Mouse (Mus musculus): ENCODE data around the gene Pira2. TPM values are rescaled to one million over a fixed set of nuclear protein-coding genes. Genes with fewer than 3 reads are reported as not detected.
"Not testable (repeated sequence)": the region's sequence is repeated elsewhere in the genome, so short reads cannot be mapped to it uniquely, and the experiment has no call there.

Pira2 gene
- 0.50 and 0.58 TPM in 2 replicates for polyA plus RNA-seq (2014; fragmentation: Nextera tagmentation; extraction: Ambion mirVana)

GRCm38 (mm10) chr7:3844951-3845350 is at the start of gene Pira2:
Pira2 (minus strand) TSS chr7:3845051.
- WGBS, result no CpG with 5 or more reads among the region's 2 CpGs
- not testable (repeated sequence) for ATAC-seq (ENCODE audit: insufficient read depth); H3K9me3 ChIP-seq (ENCODE audit: low read depth, low read length); H3K4me2 ChIP-seq; H3K4me3 ChIP-seq (ENCODE audit: low read depth, low read length); H3K9ac ChIP-seq; DNase-seq; H3K27me3 ChIP-seq (ENCODE audit: insufficient read depth, low read length); H3K4me1 ChIP-seq (ENCODE audit: insufficient read depth); H3K36me3 ChIP-seq (ENCODE audit: insufficient read depth); H3K27ac ChIP-seq (ENCODE audit: low read depth)

GRCm38 (mm10) chr7:3875032-3875431 is 30.2 kb upstream of the Pira2 start:
- H3K4me3 ChIP-seq (ENCODE audit: low read depth, low read length); H3K9me3 ChIP-seq (ENCODE audit: low read depth, low read length); H3K4me1 ChIP-seq (ENCODE audit: insufficient read depth); H3K27ac ChIP-seq (ENCODE audit: low read depth); H3K9ac ChIP-seq; H3K27me3 ChIP-seq (ENCODE audit: insufficient read depth, low read length); ATAC-seq (ENCODE audit: insufficient read depth); H3K36me3 ChIP-seq (ENCODE audit: insufficient read depth); DNase-seq; H3K4me2 ChIP-seq: not testable (repeated sequence)
- WGBS, result no CpG with 5 or more reads among the region's 1 CpGs

- not testable (repeated sequence) for DNase-seq, H3K4me2 ChIP-seq
- no CpG with 5 or more reads among the region's 1 CpGs for whole genome bisulfite sequencing
Observed at GRCm38 (mm10) chr7:3837854-3838253, 7.0 kb downstream of the Pira2 start.

GRCm38 (mm10) chr7:3830633-3831032 is 14.2 kb downstream of the Pira2 start:
- H3K4me3 ChIP-seq (ENCODE audit: low read depth, low read length); H3K27ac ChIP-seq (ENCODE audit: low read depth); DNase-seq; H3K9me3 ChIP-seq (ENCODE audit: low read depth, low read length); H3K4me1 ChIP-seq (ENCODE audit: insufficient read depth); H3K36me3 ChIP-seq (ENCODE audit: insufficient read depth); ATAC-seq (ENCODE audit: insufficient read depth); H3K4me2 ChIP-seq; H3K27me3 ChIP-seq (ENCODE audit: insufficient read depth, low read length); H3K9ac ChIP-seq: not testable (repeated sequence)

More at GRCm38 (mm10) chr7:3837854-3838253, 7.0 kb downstream of the Pira2 start:
- H3K4me1 ChIP-seq (ENCODE audit: insufficient read depth); H3K9me3 ChIP-seq (ENCODE audit: low read depth, low read length); ATAC-seq (ENCODE audit: insufficient read depth); H3K36me3 ChIP-seq (ENCODE audit: insufficient read depth); H3K27me3 ChIP-seq (ENCODE audit: insufficient read depth, low read length); H3K27ac ChIP-seq (ENCODE audit: low read depth); H3K9ac ChIP-seq; H3K4me3 ChIP-seq (ENCODE audit: low read depth, low read length): not testable (repeated sequence)

- WGBS, result 70% methylated on average over 1 of the region's 3 CpGs
- not testable (repeated sequence) for DNase-seq; H3K4me1 ChIP-seq (ENCODE audit: insufficient read depth); H3K4me2 ChIP-seq; H3K27ac ChIP-seq (ENCODE audit: low read depth); H3K9me3 ChIP-seq (ENCODE audit: low read depth, low read length); H3K27me3 ChIP-seq (ENCODE audit: insufficient read depth, low read length); H3K4me3 ChIP-seq (ENCODE audit: low read depth, low read length); ATAC-seq (ENCODE audit: insufficient read depth); H3K36me3 ChIP-seq (ENCODE audit: insufficient read depth); H3K9ac ChIP-seq
Observed at GRCm38 (mm10) chr7:3825599-3825998, 19.3 kb downstream of the Pira2 start, which contains the start of gene Gm15448. Gm15448 (minus strand) TSS chr7:3825687.

- not testable (repeated sequence) for H3K27me3 ChIP-seq (ENCODE audit: insufficient read depth, low read length); H3K9ac ChIP-seq; H3K4me2 ChIP-seq; H3K4me1 ChIP-seq (ENCODE audit: insufficient read depth); DNase-seq; ATAC-seq (ENCODE audit: insufficient read depth); H3K36me3 ChIP-seq (ENCODE audit: insufficient read depth); H3K9me3 ChIP-seq (ENCODE audit: low read depth, low read length); H3K27ac ChIP-seq (ENCODE audit: low read depth); H3K4me3 ChIP-seq (ENCODE audit: low read depth, low read length)
Observed at GRCm38 (mm10) chr7:3811912-3812311, 32.9 kb downstream of the Pira2 start.

DNA sequence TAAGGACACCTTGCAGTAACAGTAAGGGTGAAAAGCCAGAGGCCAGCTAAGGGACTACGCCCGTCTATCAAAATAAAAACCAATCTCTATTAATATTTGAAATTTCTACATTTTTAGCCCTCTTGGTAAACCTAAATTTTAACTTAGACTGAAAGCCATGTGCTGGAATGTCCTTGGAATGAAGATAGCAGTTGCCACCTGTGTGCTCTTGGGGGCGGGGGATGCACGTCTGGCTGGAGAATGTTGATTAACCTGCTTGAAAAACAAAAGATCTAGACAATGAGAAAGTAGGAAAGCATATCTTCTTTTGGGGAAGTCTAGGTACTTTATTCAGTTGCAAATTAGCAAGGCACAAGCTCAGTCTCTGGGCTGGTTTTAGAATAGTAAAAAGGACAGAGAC is 41.9 kb downstream of the Pira2 start:
- H3K27ac ChIP-seq (ENCODE audit: low read depth); H3K4me3 ChIP-seq (ENCODE audit: low read depth, low read length); H3K4me1 ChIP-seq (ENCODE audit: insufficient read depth); H3K36me3 ChIP-seq (ENCODE audit: insufficient read depth); H3K27me3 ChIP-seq (ENCODE audit: insufficient read depth, low read length); ATAC-seq (ENCODE audit: insufficient read depth); H3K9me3 ChIP-seq (ENCODE audit: low read depth, low read length); DNase-seq; H3K9ac ChIP-seq; H3K4me2 ChIP-seq: not testable (repeated sequence)
- 79% methylated on average over 4 of the region's 4 CpGs for WGBS

DNA sequence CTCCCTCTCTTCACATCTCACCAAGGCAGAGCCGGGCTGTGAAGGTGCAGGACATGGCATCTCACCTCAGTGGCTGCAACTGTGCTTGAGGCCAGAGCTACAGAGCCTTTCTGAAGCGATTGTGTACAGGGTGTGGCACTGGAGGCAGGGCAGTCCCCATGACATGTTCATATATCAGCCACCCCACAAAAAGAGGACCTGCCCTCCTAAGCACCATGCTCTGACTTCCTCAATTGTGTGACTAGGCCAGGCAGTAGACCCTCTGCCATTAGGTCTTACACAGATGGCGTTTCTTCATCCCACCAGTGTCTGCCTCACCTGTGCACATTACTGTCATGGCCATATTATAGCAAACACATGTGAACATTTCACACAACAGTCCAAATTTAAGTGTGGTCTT is 44.9 kb downstream of the Pira2 start:
- not testable (repeated sequence) for DNase-seq

DNA sequence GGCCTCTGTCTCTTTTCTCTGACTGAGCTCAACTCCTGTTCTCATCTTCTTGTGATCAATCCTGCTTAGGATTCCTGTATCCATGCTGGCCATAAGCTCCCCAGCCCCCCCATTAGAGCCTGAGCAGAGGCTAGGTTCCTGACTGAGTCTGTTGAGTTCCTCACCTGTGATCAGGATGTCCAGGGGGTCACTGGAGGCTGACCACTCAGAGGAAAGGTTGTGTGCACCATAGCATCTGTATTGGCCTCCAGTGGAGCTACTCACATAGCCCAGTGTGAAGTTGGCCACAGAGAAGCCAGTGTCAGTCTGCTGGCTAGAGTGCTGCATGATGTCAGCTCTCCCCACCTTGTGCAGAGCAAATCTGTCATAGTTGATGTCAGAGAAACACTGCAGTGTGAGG is 48.6 kb downstream of the Pira2 start:
- H3K27me3 ChIP-seq (ENCODE audit: insufficient read depth, low read length); H3K4me1 ChIP-seq (ENCODE audit: insufficient read depth); H3K9ac ChIP-seq; H3K4me3 ChIP-seq (ENCODE audit: low read depth, low read length); H3K36me3 ChIP-seq (ENCODE audit: insufficient read depth); ATAC-seq (ENCODE audit: insufficient read depth); H3K27ac ChIP-seq (ENCODE audit: low read depth); DNase-seq; H3K9me3 ChIP-seq (ENCODE audit: low read depth, low read length); H3K4me2 ChIP-seq: not testable (repeated sequence)

More for the DNA sequence above, 44.9 kb downstream of the Pira2 start:
- not testable (repeated sequence) for H3K27ac ChIP-seq (ENCODE audit: low read depth); H3K4me2 ChIP-seq; ATAC-seq (ENCODE audit: insufficient read depth); H3K9me3 ChIP-seq (ENCODE audit: low read depth, low read length); H3K36me3 ChIP-seq (ENCODE audit: insufficient read depth); H3K4me1 ChIP-seq (ENCODE audit: insufficient read depth); H3K27me3 ChIP-seq (ENCODE audit: insufficient read depth, low read length); H3K4me3 ChIP-seq (ENCODE audit: low read depth, low read length); H3K9ac ChIP-seq
- WGBS, result 64% methylated on average over 3 of the region's 3 CpGs

Data from lung, embryonic 14.5 days (tissue).